Mouse (Mus musculus) thymus, adult 2 months (tissue): ENCODE data around the gene Nos3. TPM values are rescaled to one million over a fixed set of nuclear protein-coding genes. Genes with fewer than 3 reads are reported as not detected.

ENCODE experiments used
- DNase-seq: peaks from one replicate; pipeline ENCODE4 v3.0.0; 2021
- H3K27ac ChIP-seq: fragments of 200-500 bp; 2 replicates; pipeline ENCODE4 v1.5.1; 2012; ENCODE audit warnings: low read length, control low read depth; ENCODE audit not compliant: control insufficient read depth, insufficient read depth
- H3K27me3 ChIP-seq: fragments of 200-500 bp; 2 replicates; pipeline ENCODE4 v1.6.1; 2012; ENCODE audit warnings: mild to moderate bottlenecking, low read length, moderate library complexity, mixed read lengths; ENCODE audit not compliant: control insufficient read depth, insufficient read depth
- H3K36me3 ChIP-seq: fragments of 200-500 bp; 2 replicates; pipeline ENCODE4 v1.6.1; 2012; ENCODE audit warnings: mild to moderate bottlenecking, low read length, moderate library complexity; ENCODE audit not compliant: control insufficient read depth, insufficient read depth
- H3K4me1 ChIP-seq: fragments of 200-500 bp; replicated peaks from 2 replicates; pipeline ENCODE4 v1.6.1; 2012; ENCODE audit warnings: low read length; ENCODE audit not compliant: control insufficient read depth, insufficient read depth
- H3K4me3 ChIP-seq: fragments of 200-500 bp; 2 replicates; pipeline ENCODE4 v1.5.1; 2012; ENCODE audit warnings: mild to moderate bottlenecking, low read length, control low read depth, moderate library complexity; ENCODE audit not compliant: control insufficient read depth, insufficient read depth
- CTCF ChIP-seq: fragments of 200-500 bp; IDR thresholded peaks from 2 replicates; pipeline ENCODE4 v1.5.1; 2012; ENCODE audit warnings: mild to moderate bottlenecking, control low read depth, low read length, moderate library complexity, borderline replicate concordance; ENCODE audit not compliant: control insufficient read depth, poor library complexity, insufficient read depth; ENCODE audit errors: extremely low read depth
- POLR2A ChIP-seq: fragments of 200-500 bp; IDR thresholded peaks from 2 replicates; pipeline ENCODE4 v1.6.1; 2012; ENCODE audit warnings: mild to moderate bottlenecking, low read length, control low read depth, moderate library complexity; ENCODE audit not compliant: control insufficient read depth, poor library complexity, insufficient read depth; ENCODE audit errors: extremely low read depth
- WGBS: fragments of 180-500 bp; shearing (Covaris S2); methylation state at CpG from one replicate; pipeline ENCODE4 v1.1.7; 2018; 5-methylcytosine and 5-hydroxymethylcytosine counted together
- polyA plus RNA-seq: library from polyadenylated mRNA; depleted of rRNA; stranded (reverse); fragments of >200 nt; gene quantifications from 2 replicates; pipeline ENCODE4 v1.2.3, GENCODE M21; 2012; rRNA removed

The Nos3 gene
- polyA plus RNA-seq, 1 experiment = 5.7 TPM

- DNase-seq = no peak
- H3K36me3 ChIP-seq = peaks cover 29% of the 10 kb centered on the region
Measured at GRCm38 (mm10) chr5:24427981-24428402, 63.4 kb downstream of the Nos3 start.

DNA sequence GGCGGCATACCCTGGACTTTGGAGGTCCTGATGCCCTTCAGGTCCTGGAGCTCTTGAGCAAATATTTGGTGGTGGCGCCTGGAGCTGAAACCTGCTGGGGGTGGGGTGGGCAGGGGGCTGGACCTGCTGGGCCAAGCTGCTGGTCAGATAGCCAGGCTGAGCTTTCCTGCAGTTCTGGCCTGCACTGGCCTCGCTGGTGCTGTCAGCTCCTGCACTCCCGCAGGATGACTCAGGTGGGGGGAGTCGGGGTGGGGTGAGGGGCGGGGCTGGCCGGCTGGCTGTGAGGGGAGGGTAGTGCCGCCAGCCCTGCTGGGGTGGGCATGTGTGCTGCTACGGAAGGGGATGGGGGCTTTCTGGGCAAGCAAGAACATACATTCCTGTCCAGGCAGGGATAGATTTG lies 64.0 kb downstream of the Nos3 start:
- 84% methylated on average over 9 of the region's 9 CpGs for whole genome bisulfite sequencing
- Histone ChIP-seq H3K4me3 (no peak overlapping the region), H3K27me3 (no peaks in the 10 kb centered on the region), H3K27ac (no peak overlapping the region), H3K36me3 (peaks cover 35% of the 10 kb centered on the region), H3K4me1 (peaks cover 22% of the 10 kb centered on the region)
- no peak for TF ChIP-seq POLR2A
- TF ChIP-seq CTCF = no peak
- no peak for DNase-seq

More at GRCm38 (mm10) chr5:24427981-24428402, 63.4 kb downstream of the Nos3 start:
- peaks cover 24% of the 10 kb centered on the region for H3K4me1 ChIP-seq
- no peak for TF ChIP-seq POLR2A
- TF ChIP-seq CTCF = no peak
- 77% methylated on average over 15 of the region's 15 CpGs for WGBS
- H3K27me3 ChIP-seq = no peaks in the 10 kb centered on the region
- H3K27ac ChIP-seq = no peak overlapping the region
- no peak overlapping the region for H3K4me3 ChIP-seq

- TF ChIP-seq POLR2A (no peak), CTCF (no peak)
- H3K27me3 ChIP-seq = no peaks in the 10 kb centered on the region
- no peak overlapping the region for H3K27ac ChIP-seq
- H3K36me3 ChIP-seq = peaks cover 72% of the 10 kb centered on the region
- no peaks in the 10 kb centered on the region for H3K4me1 ChIP-seq
- no peak for DNase-seq
- 98% methylated on average over 8 of the region's 8 CpGs for WGBS
- H3K4me3 ChIP-seq = no peak overlapping the region
Measured at GRCm38 (mm10) chr5:24433993-24434392, 69.4 kb downstream of the Nos3 start.

Other genes with a start within 250 kb of the Nos3 start
- gene Nupl2, start 199.8 kb upstream of the Nos3 start, polyA plus RNA-seq = 6.0 and 7.1 TPM in 2 replicates
- gene Kcnh2, start 13.2 kb upstream of the Nos3 start, polyA plus RNA-seq = 187 and 196 TPM in 2 replicates
- 6.8 and 8.1 TPM in 2 replicates for gene Atg9b, start 27.3 kb downstream of the Nos3 start, polyA plus RNA-seq
- gene Abcb8, start 28.9 kb downstream of the Nos3 start, polyA plus RNA-seq = 78.2 and 85.0 TPM in 2 replicates
- gene Asic3, start 48.6 kb downstream of the Nos3 start, polyA plus RNA-seq = 2.1 and 2.6 TPM in 2 replicates
- 62.3 and 87.0 TPM in 2 replicates for gene Cdk5, start 58.7 kb downstream of the Nos3 start, polyA plus RNA-seq
- 116 and 118 TPM in 2 replicates for gene Slc4a2, start 59.0 kb downstream of the Nos3 start, polyA plus RNA-seq
- gene Fastk, start 80.5 kb downstream of the Nos3 start, polyA plus RNA-seq = 424 and 481 TPM in 2 replicates
- gene Tmub1, start 83.0 kb downstream of the Nos3 start, polyA plus RNA-seq = 122 and 136 TPM in 2 replicates
- gene Agap3, start 87.4 kb downstream of the Nos3 start, polyA plus RNA-seq = 111 and 117 TPM in 2 replicates
- gene Gbx1, start 162.4 kb downstream of the Nos3 start, polyA plus RNA-seq = 0.05 TPM in 2 replicates
- 0.38 and 9.5 TPM in 2 replicates for gene Asb10, start 176.2 kb downstream of the Nos3 start, polyA plus RNA-seq
- not detected in 2 replicates for gene 4931409K22Rik, start 192.0 kb downstream of the Nos3 start, polyA plus RNA-seq
- 117 and 121 TPM in 2 replicates for gene Abcf2, start 212.7 kb downstream of the Nos3 start, polyA plus RNA-seq
- 53.5 and 55.5 TPM in 2 replicates for gene Chpf2, start 221.9 kb downstream of the Nos3 start, polyA plus RNA-seq